Mouse (Mus musculus): ENCODE data around the gene Pold1. TPM values are rescaled to one million over a fixed set of nuclear protein-coding genes. Genes with fewer than 3 reads are reported as not detected.

The Pold1 gene
- 59.9 TPM for polyA plus RNA-seq (2017; shearing (Covaris generic))

GRCm38 (mm10) chr7:44548497-44549087 lies at the start of gene Pold1:
Gene Pold1, minus strand, starts transcription at chr7:44548849.

GRCm38 (mm10) chr7:44590402-44591347 lies 42.0 kb upstream of the Pold1 start, which contains the start of gene Kcnc3:
Gene Kcnc3, plus strand, starts transcription at chr7:44590664.

GRCm38 (mm10) chr7:44572213-44572701 lies 23.6 kb upstream of the Pold1 start, which contains the start of gene Napsa:
Gene Napsa, plus strand, starts transcription at chr7:44572380.

DNA sequence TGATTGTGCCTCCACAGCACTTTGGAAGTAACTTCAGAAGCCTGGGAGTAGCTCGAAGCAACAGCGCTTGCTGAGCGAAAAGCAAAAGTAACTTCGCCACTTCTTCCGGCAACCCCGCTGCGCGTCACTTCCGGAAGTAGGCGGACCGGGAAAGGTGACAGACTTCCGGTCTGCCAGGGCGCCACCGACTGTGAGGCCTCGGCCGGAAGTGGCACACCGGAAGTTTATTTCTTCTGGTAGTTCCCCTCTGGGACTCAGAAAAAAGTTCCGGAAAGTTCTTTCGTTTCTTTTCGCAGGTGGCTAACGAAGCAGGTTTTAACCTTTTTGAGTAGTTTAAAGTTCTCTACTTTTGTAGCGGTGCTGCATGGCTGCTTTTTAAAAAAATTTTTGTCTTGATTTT lies 5.2 kb upstream of the Pold1 start, which contains the start of gene Nr1h2:
Nr1h2 (minus strand) TSS at position 126 of the 400 bp plus-strand sequence.

DNA sequence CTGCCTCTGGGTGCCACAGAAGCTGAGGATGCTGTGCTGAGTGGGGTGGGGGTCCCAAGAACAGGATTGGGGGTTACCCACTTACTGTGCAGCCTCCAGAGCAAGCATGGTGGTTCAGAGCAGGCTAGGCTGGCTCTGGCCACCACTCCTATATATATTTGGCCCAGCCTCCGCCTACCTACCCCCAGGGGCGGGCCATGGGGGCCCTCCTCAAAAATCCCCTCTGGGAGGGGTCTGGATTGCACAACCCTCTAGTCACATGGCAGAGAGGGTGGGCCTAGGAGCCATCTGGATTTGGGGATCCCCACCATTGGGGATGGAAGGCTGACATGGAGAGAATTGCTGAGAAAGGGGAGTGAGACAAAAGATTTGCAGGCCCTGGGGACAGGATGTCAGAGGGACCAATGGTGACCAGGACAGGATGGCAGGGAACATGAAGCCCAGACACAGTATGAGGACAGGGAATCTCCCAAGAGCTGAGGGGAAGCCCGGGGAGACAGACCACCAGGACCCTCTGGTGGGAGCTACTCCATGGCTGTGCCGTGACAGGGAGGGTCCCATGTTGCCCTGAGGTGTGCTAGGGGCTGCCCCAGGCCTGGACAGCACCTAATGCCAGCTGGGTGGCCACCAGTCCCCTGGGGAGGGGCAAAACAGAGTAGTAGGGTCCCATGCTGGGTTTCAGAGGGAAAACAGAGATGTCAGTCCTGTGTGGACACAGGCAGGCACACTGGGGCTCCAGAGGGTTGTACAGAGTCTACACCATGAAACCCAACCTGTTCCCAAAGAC lies 16.5 kb downstream of the Pold1 start, which contains the start of gene Spib:
Spib (minus strand) TSS at position 126 of the 787 bp plus-strand sequence.

DNA sequence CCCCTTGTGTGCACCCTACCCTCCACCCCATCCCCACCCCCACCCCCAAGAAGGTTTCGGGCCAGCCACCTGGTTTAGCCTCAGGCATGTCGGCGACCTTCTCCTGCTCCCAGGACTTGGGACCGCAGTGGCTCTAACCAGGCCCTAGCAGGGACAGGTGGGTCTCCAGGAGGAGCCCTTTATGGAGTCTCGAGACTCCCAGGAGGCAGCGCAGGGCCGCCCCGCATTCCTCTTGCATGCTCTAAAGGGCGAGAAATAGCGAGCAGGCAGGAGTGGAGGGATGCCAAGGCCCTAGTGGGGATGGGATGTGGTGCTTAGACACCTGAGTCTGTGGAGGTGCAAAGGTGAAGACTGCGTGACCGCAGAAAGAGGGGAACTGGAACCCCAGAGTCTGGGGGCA lies 24.1 kb downstream of the Pold1 start, which contains the start of gene Mybpc2:
Mybpc2 (minus strand) TSS at position 155 of the 400 bp plus-strand sequence.

DNA sequence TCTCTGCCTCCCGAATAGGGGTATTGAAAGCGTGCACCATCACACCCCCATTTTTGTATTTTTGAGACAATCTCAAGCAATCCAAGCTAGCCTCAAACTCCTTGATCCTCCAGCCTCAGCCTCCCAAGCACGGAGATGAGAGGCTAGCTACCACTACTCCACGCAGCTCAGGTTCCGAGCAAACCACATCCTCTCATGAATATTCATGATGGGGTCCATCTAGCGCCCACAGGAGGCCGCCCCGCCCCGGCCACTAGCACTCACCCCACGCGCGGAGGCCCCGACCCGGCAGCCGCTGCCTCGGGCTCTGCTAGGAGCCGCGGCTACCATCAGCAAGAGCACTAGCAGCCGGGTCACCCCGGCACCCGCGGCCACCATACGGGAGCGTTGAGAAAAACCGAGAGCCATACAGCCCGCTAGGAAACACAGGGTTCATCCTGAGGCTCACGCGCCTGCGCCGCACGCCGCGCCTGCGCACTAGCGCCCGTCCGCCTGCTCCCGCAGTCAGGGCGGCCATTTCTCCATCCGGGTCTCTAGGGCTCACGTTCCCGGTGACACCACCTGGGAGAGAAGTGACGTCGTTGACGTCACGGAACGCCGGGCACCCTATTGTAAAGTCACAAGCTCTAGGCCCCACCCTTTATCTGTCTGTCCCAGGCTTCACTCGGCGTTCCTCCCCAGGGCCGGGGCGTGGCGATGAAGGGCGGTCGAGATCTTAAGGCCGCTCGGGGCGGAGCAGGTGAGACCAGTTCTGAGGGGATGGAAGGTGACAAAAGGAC lies 52.5 kb downstream of the Pold1 start, which contains the start of the genes Emc10 and Fam71e1:
Emc10 (minus strand) TSS at position 538 of the 779 bp plus-strand sequence.
Fam71e1 (plus strand) TSS at position 590 of the 779 bp plus-strand sequence.

Other genes with a start within 250 kb of the Pold1 start
- 0.46 TPM for gene Clec11a, start 241.9 kb downstream of the Pold1 start, polyA plus RNA-seq (2017; shearing (Covaris generic))
- gene Shank1, start 238.6 kb downstream of the Pold1 start, polyA plus RNA-seq (2017; shearing (Covaris generic)): 0.09 TPM
- 0.49 TPM for gene Syt3, start 164.7 kb downstream of the Pold1 start, polyA plus RNA-seq (2017; shearing (Covaris generic))
- gene 1700008O03Rik, start 163.0 kb downstream of the Pold1 start, polyA plus RNA-seq (2017; shearing (Covaris generic)): 0.66 TPM
- gene Lrrc4b, start 119.8 kb downstream of the Pold1 start, polyA plus RNA-seq (2017; shearing (Covaris generic)): not detected
- not detected for gene Aspdh, start 83.5 kb downstream of the Pold1 start, polyA plus RNA-seq (2017; shearing (Covaris generic))
- gene Josd2, start 80.9 kb downstream of the Pold1 start, polyA plus RNA-seq (2017; shearing (Covaris generic)): 69.6 TPM
- gene Emc10, start 52.3 kb downstream of the Pold1 start, polyA plus RNA-seq (2017; shearing (Covaris generic)): 180 TPM
- gene Fam71e1, start 52.3 kb downstream of the Pold1 start, polyA plus RNA-seq (2017; shearing (Covaris generic)): 3.1 TPM
- not detected for gene Mybpc2, start 24.2 kb downstream of the Pold1 start, polyA plus RNA-seq (2017; shearing (Covaris generic))
- gene Spib, start 16.8 kb downstream of the Pold1 start, polyA plus RNA-seq (2017; shearing (Covaris generic)): not detected
- 222 TPM for gene Nr1h2, start 5.1 kb upstream of the Pold1 start, polyA plus RNA-seq (2017; shearing (Covaris generic))
- gene Napsa, start 23.5 kb upstream of the Pold1 start, polyA plus RNA-seq (2017; shearing (Covaris generic)): not detected
- gene Kcnc3, start 41.8 kb upstream of the Pold1 start, polyA plus RNA-seq (2017; shearing (Covaris generic)): not detected
- not detected for gene Myh14, start 122.0 kb upstream of the Pold1 start, polyA plus RNA-seq (2017; shearing (Covaris generic))
- not detected for gene Izumo2, start 159.9 kb upstream of the Pold1 start, polyA plus RNA-seq (2017; shearing (Covaris generic))
- gene Vrk3, start 199.6 kb upstream of the Pold1 start, polyA plus RNA-seq (2017; shearing (Covaris generic)): 95.9 TPM
- gene Zfp473, start 202.2 kb upstream of the Pold1 start, polyA plus RNA-seq (2017; shearing (Covaris generic)): 0.73 TPM

Data from naive thymus-derived CD4-positive, alpha-beta T cell, adult 5 months (primary cell).